Mouse (Mus musculus) embryonic fibroblast, embryonic 13.5 days (primary cell): ENCODE data around the gene Cbx3. TPM values are rescaled to one million over a fixed set of nuclear protein-coding genes. Genes with fewer than 3 reads are reported as not detected.
A peak's percentile ranks its signal among the peaks of the same experiment; 100 is the strongest.

Source experiments
- H3K27ac ChIP-seq: 2 replicates; pipeline ENCODE4 v1.5.1; 2012; ENCODE audit warnings: low read length, control low read depth, inconsistent platforms; ENCODE audit not compliant: insufficient read depth
- H3K4me1 ChIP-seq: 2 replicates; pipeline ENCODE4 v1.6.1; 2011; ENCODE audit warnings: low read length; ENCODE audit not compliant: control insufficient read depth, insufficient read depth
- H3K4me3 ChIP-seq: 2 replicates; pipeline ENCODE4 v1.5.1; 2011; ENCODE audit warnings: mild to moderate bottlenecking, control low read depth, low read length; ENCODE audit not compliant: insufficient read depth
- CTCF ChIP-seq: IDR thresholded peaks from 2 replicates; pipeline ENCODE4 v1.5.1; 2011; ENCODE audit warnings: mild to moderate bottlenecking, control low read depth, low read length, moderate library complexity, borderline replicate concordance; ENCODE audit not compliant: insufficient read depth
- POLR2A ChIP-seq: IDR thresholded peaks from 2 replicates; pipeline ENCODE4 v1.6.1; 2011; ENCODE audit warnings: low read depth, mild to moderate bottlenecking, control low read depth, low read length, moderate library complexity
- polyA plus RNA-seq: library from polyadenylated mRNA; stranded (reverse); fragments of >200 nt; gene quantifications from 2 replicates; pipeline ENCODE4 v1.2.4, GENCODE M21; 2011; ENCODE audit warnings: low read depth; ENCODE audit not compliant: missing spikeins, insufficient read length

Gene Cbx3
- polyA plus RNA-seq, 1 experiment, result 261 TPM

GRCm38 (mm10) chr6:51513745-51514144 is 43.6 kb downstream of the Cbx3 start:
- H3K27ac ChIP-seq, result no peak overlapping the region
- H3K4me1 ChIP-seq, result no peaks in the 10 kb centered on the region
- no peak overlapping the region for H3K4me3 ChIP-seq
- TF ChIP-seq CTCF (no peak), POLR2A (no peak)

- H3K4me1 ChIP-seq, result no peaks in the 10 kb centered on the region
- TF ChIP-seq CTCF, result no peak
- TF ChIP-seq POLR2A, result no peak
- no peak overlapping the region for H3K4me3 ChIP-seq
Observed at GRCm38 (mm10) chr6:51514860-51515259, 44.7 kb downstream of the Cbx3 start.

GRCm38 (mm10) chr6:51523310-51523709 is 53.1 kb downstream of the Cbx3 start:
- Histone ChIP-seq H3K4me3 (peak overlapping the region; percentile 33; the same call in 1 of the 2 replicates), H3K4me1 (peaks cover 5% of the 10 kb centered on the region), H3K27ac (no peak overlapping the region)
- TF ChIP-seq CTCF (no peak), POLR2A (no peak)

More at GRCm38 (mm10) chr6:51514860-51515259, 44.7 kb downstream of the Cbx3 start:
- H3K27ac ChIP-seq, result no peak overlapping the region

GRCm38 (mm10) chr6:51523807-51524320 is 53.7 kb downstream of the Cbx3 start, which contains the start of gene Snx10:
TSS of gene Snx10 (plus strand) at chr6:51523901.
- H3K4me3 ChIP-seq, result peak within 1 kb of the TSS; percentile 62
- H3K27ac ChIP-seq, result peak within 1 kb of the TSS; percentile 11; the same call in 1 of the 2 replicates
- TF ChIP-seq CTCF (no peak), POLR2A (peak; percentile 50; the same call in 1 of the 2 replicates)
- peaks cover 5% of the 10 kb centered on the region for H3K4me1 ChIP-seq

GRCm38 (mm10) chr6:51524321-51524931 is 54.3 kb downstream of the Cbx3 start:
- Histone ChIP-seq H3K27ac (peak overlapping the region; percentile 11; the same call in 1 of the 2 replicates), H3K4me1 (peaks cover 5% of the 10 kb centered on the region), H3K4me3 (peak overlapping the region; percentile 62)
- TF ChIP-seq POLR2A, result peak; percentile 54; the same call in 1 of the 2 replicates
- no peak for TF ChIP-seq CTCF

- no peak overlapping the region for H3K27ac ChIP-seq
- TF ChIP-seq POLR2A (no peak), CTCF (no peak)
- peak overlapping the region; percentile 62 for H3K4me3 ChIP-seq
- H3K4me1 ChIP-seq, result peaks cover 5% of the 10 kb centered on the region
Observed at GRCm38 (mm10) chr6:51525001-51525400, 54.8 kb downstream of the Cbx3 start.

- Histone ChIP-seq H3K4me1 (peaks cover 5% of the 10 kb centered on the region), H3K27ac (no peak overlapping the region), H3K4me3 (no peak overlapping the region)
- TF ChIP-seq CTCF (no peak), POLR2A (no peak)
Observed at GRCm38 (mm10) chr6:51529457-51529856, 59.3 kb downstream of the Cbx3 start.

Other genes starting within 250 kb of the Cbx3 start
- 0.19 and 0.45 TPM in 2 replicates for gene Nfe2l3, start 37.7 kb upstream of the Cbx3 start, polyA plus RNA-seq
- 838 and 1,144 TPM in 2 replicates for gene Hnrnpa2b1, start 466 bp upstream of the Cbx3 start, polyA plus RNA-seq
- 25.0 and 27.5 TPM in 2 replicates for gene Snx10, start 53.5 kb downstream of the Cbx3 start, polyA plus RNA-seq